Mouse (Mus musculus): Measurements from ENCODE around the gene Mzf1. TPM values are rescaled to one million over a fixed set of nuclear protein-coding genes. Genes with fewer than 3 reads are reported as not detected.
"Not testable (repeated sequence)": the region's sequence is repeated elsewhere in the genome, so short reads cannot be mapped to it uniquely, and the experiment has no call there.

Mzf1 gene
- polyA plus RNA-seq (2015; fragmentation: Nextera tagmentation; extraction: Ambion mirVana): 2.5 and 2.7 TPM in 2 replicates

- peak; percentile 95 for ATAC-seq (ENCODE audit: insufficient read depth, low FRiP score)
- H3K27me3 ChIP-seq (ENCODE audit: control insufficient read depth, insufficient read depth, low read length): no peaks in the 10 kb centered on the region
- H3K9ac ChIP-seq (ENCODE audit: low read length): peak within 1 kb of the TSS; percentile 81
- peak within 1 kb of the TSS; percentile 80 for H3K27ac ChIP-seq (ENCODE audit: low read length)
- H3K36me3 ChIP-seq (ENCODE audit: control insufficient read depth, insufficient read depth, low read length): no peaks in the 10 kb centered on the region
- no peaks in the 10 kb centered on the region for H3K9me3 ChIP-seq (replicated peaks; ENCODE audit: control insufficient read depth, low read length)
- peaks cover 4% of the 10 kb centered on the region; the same call in 1 of the 2 replicates for H3K4me1 ChIP-seq (ENCODE audit: control insufficient read depth, insufficient read depth, low read length)
- H3K4me3 ChIP-seq (replicated peaks; ENCODE audit: low read length): peak within 1 kb of the TSS; percentile 62
- H3K4me2 ChIP-seq (ENCODE audit: low read depth, low read length): peak within 1 kb of the TSS; percentile 66
- WGBS: under 1% methylated on average over 41 of the region's 41 CpGs
These were observed at the start of gene Mzf1 for GRCm38 (mm10) chr7:13054287-13055010. TSS of gene Mzf1 (minus strand) at chr7:13054764.

- Histone ChIP-seq H3K27me3 (ENCODE audit: control insufficient read depth, insufficient read depth, low read length) (no peaks in the 10 kb centered on the region), H3K4me2 (ENCODE audit: low read depth, low read length) (no peak within 1 kb of the TSS), H3K4me3 (replicated peaks; ENCODE audit: low read length) (no peak within 1 kb of the TSS), H3K36me3 (ENCODE audit: control insufficient read depth, insufficient read depth, low read length) (no peaks in the 10 kb centered on the region), H3K9ac (ENCODE audit: low read length) (no peak within 1 kb of the TSS), H3K27ac (ENCODE audit: low read length) (no peak within 1 kb of the TSS), H3K9me3 (replicated peaks; ENCODE audit: control insufficient read depth, low read length) (no peaks in the 10 kb centered on the region), H3K4me1 (ENCODE audit: control insufficient read depth, insufficient read depth, low read length) (no peaks in the 10 kb centered on the region)
- ATAC-seq (ENCODE audit: insufficient read depth, low FRiP score): no peak
- 61% methylated on average over 3 of the region's 3 CpGs for WGBS
These were observed 40.5 kb upstream of the Mzf1 start, which contains the start of gene Vmn1r85 for GRCm38 (mm10) chr7:13095073-13095472. TSS of gene Vmn1r85 (minus strand) at chr7:13095173.

- no peak overlapping the region for H3K9ac ChIP-seq (ENCODE audit: low read length)
- H3K4me3 ChIP-seq (replicated peaks; ENCODE audit: low read length): no peak overlapping the region
- no peak overlapping the region for H3K27ac ChIP-seq (ENCODE audit: low read length)
- no peaks in the 10 kb centered on the region for H3K27me3 ChIP-seq (ENCODE audit: control insufficient read depth, insufficient read depth, low read length)
- H3K36me3 ChIP-seq (ENCODE audit: control insufficient read depth, insufficient read depth, low read length): no peaks in the 10 kb centered on the region
- H3K4me1 ChIP-seq (ENCODE audit: control insufficient read depth, insufficient read depth, low read length): no peaks in the 10 kb centered on the region
- no peak overlapping the region for H3K4me2 ChIP-seq (ENCODE audit: low read depth, low read length)
- ATAC-seq (ENCODE audit: insufficient read depth, low FRiP score): no peak
- H3K9me3 ChIP-seq (replicated peaks; ENCODE audit: control insufficient read depth, low read length): no peaks in the 10 kb centered on the region
- 56% methylated on average over 5 of the region's 5 CpGs for WGBS
These were observed 17.7 kb upstream of the Mzf1 start for GRCm38 (mm10) chr7:13072293-13072692.

- H3K9me3 ChIP-seq (replicated peaks; ENCODE audit: control insufficient read depth, low read length); H3K9ac ChIP-seq (ENCODE audit: low read length); H3K4me3 ChIP-seq (replicated peaks; ENCODE audit: low read length); H3K4me2 ChIP-seq (ENCODE audit: low read depth, low read length); H3K36me3 ChIP-seq (ENCODE audit: control insufficient read depth, insufficient read depth, low read length); H3K27me3 ChIP-seq (ENCODE audit: control insufficient read depth, insufficient read depth, low read length); H3K27ac ChIP-seq (ENCODE audit: low read length); H3K4me1 ChIP-seq (ENCODE audit: control insufficient read depth, insufficient read depth, low read length); ATAC-seq (ENCODE audit: insufficient read depth, low FRiP score): not testable (repeated sequence)
- 63% methylated on average over 2 of the region's 2 CpGs for whole genome bisulfite sequencing
These were observed 8.8 kb upstream of the Mzf1 start for GRCm38 (mm10) chr7:13063399-13063798.

GRCm38 (mm10) chr7:13059536-13059935 lies 5.0 kb upstream of the Mzf1 start:
- H3K9me3 ChIP-seq (replicated peaks; ENCODE audit: control insufficient read depth, low read length): no peaks in the 10 kb centered on the region; the same call in 1 of the 2 replicates
- ATAC-seq (ENCODE audit: insufficient read depth, low FRiP score): no peak
- H3K36me3 ChIP-seq (ENCODE audit: control insufficient read depth, insufficient read depth, low read length): no peaks in the 10 kb centered on the region
- H3K27me3 ChIP-seq (ENCODE audit: control insufficient read depth, insufficient read depth, low read length): no peaks in the 10 kb centered on the region
- no peak overlapping the region for H3K4me2 ChIP-seq (ENCODE audit: low read depth, low read length)
- no peak overlapping the region for H3K27ac ChIP-seq (ENCODE audit: low read length)
- no peaks in the 10 kb centered on the region for H3K4me1 ChIP-seq (ENCODE audit: control insufficient read depth, insufficient read depth, low read length)
- 91% methylated on average over 9 of the region's 9 CpGs for WGBS
- H3K9ac ChIP-seq (ENCODE audit: low read length): no peak overlapping the region
- no peak overlapping the region for H3K4me3 ChIP-seq (replicated peaks; ENCODE audit: low read length)

GRCm38 (mm10) chr7:13056913-13057700 lies 2.5 kb upstream of the Mzf1 start:
- Histone ChIP-seq H3K9me3 (replicated peaks; ENCODE audit: control insufficient read depth, low read length) (no peaks in the 10 kb centered on the region), H3K36me3 (ENCODE audit: control insufficient read depth, insufficient read depth, low read length) (no peaks in the 10 kb centered on the region), H3K4me3 (replicated peaks; ENCODE audit: low read length) (no peak overlapping the region), H3K27me3 (ENCODE audit: control insufficient read depth, insufficient read depth, low read length) (no peaks in the 10 kb centered on the region), H3K4me1 (ENCODE audit: control insufficient read depth, insufficient read depth, low read length) (peaks cover 4% of the 10 kb centered on the region; the same call in 1 of the 2 replicates), H3K27ac (ENCODE audit: low read length) (no peak overlapping the region), H3K4me2 (ENCODE audit: low read depth, low read length) (no peak overlapping the region), H3K9ac (ENCODE audit: low read length) (no peak overlapping the region)
- ATAC-seq (ENCODE audit: insufficient read depth, low FRiP score): no peak
- WGBS: 63% methylated on average over 8 of the region's 8 CpGs

- Histone ChIP-seq H3K4me3 (replicated peaks; ENCODE audit: low read length) (peak overlapping the region; percentile 62), H3K27me3 (ENCODE audit: control insufficient read depth, insufficient read depth, low read length) (no peaks in the 10 kb centered on the region), H3K27ac (ENCODE audit: low read length) (peak overlapping the region; percentile 80), H3K4me2 (ENCODE audit: low read depth, low read length) (peak overlapping the region; percentile 66), H3K4me1 (ENCODE audit: control insufficient read depth, insufficient read depth, low read length) (peaks cover 4% of the 10 kb centered on the region; the same call in 1 of the 2 replicates), H3K36me3 (ENCODE audit: control insufficient read depth, insufficient read depth, low read length) (no peaks in the 10 kb centered on the region), H3K9ac (ENCODE audit: low read length) (peak overlapping the region; percentile 81), H3K9me3 (replicated peaks; ENCODE audit: control insufficient read depth, low read length) (no peaks in the 10 kb centered on the region)
- no peak for ATAC-seq (ENCODE audit: insufficient read depth, low FRiP score)
- WGBS: 2% methylated on average over 15 of the region's 15 CpGs
These were observed 640 bp downstream of the Mzf1 start for GRCm38 (mm10) chr7:13053961-13054286.

GRCm38 (mm10) chr7:13053501-13053900 lies 1.1 kb downstream of the Mzf1 start:
- peak overlapping the region; percentile 81; the same call in 1 of the 2 replicates for H3K9ac ChIP-seq (ENCODE audit: low read length)
- H3K4me3 ChIP-seq (replicated peaks; ENCODE audit: low read length): peak overlapping the region; percentile 62
- no peak overlapping the region for H3K27ac ChIP-seq (ENCODE audit: low read length)
- H3K27me3 ChIP-seq (ENCODE audit: control insufficient read depth, insufficient read depth, low read length): no peaks in the 10 kb centered on the region
- H3K36me3 ChIP-seq (ENCODE audit: control insufficient read depth, insufficient read depth, low read length): no peaks in the 10 kb centered on the region
- H3K4me1 ChIP-seq (ENCODE audit: control insufficient read depth, insufficient read depth, low read length): peaks cover 4% of the 10 kb centered on the region; the same call in 1 of the 2 replicates
- H3K4me2 ChIP-seq (ENCODE audit: low read depth, low read length): peak overlapping the region; percentile 66
- ATAC-seq (ENCODE audit: insufficient read depth, low FRiP score): no peak
- WGBS: 92% methylated on average over 2 of the region's 2 CpGs
- no peaks in the 10 kb centered on the region for H3K9me3 ChIP-seq (replicated peaks; ENCODE audit: control insufficient read depth, low read length)

- WGBS: 88% methylated on average over 13 of the region's 13 CpGs
- H3K27ac ChIP-seq (ENCODE audit: low read length): no peak overlapping the region
- no peak overlapping the region for H3K4me2 ChIP-seq (ENCODE audit: low read depth, low read length)
- no peaks in the 10 kb centered on the region for H3K36me3 ChIP-seq (ENCODE audit: control insufficient read depth, insufficient read depth, low read length)
- H3K27me3 ChIP-seq (ENCODE audit: control insufficient read depth, insufficient read depth, low read length): no peaks in the 10 kb centered on the region
- H3K4me1 ChIP-seq (ENCODE audit: control insufficient read depth, insufficient read depth, low read length): peaks cover 4% of the 10 kb centered on the region; the same call in 1 of the 2 replicates
- H3K9me3 ChIP-seq (replicated peaks; ENCODE audit: control insufficient read depth, low read length): no peaks in the 10 kb centered on the region
- H3K4me3 ChIP-seq (replicated peaks; ENCODE audit: low read length): no peak overlapping the region
- no peak for ATAC-seq (ENCODE audit: insufficient read depth, low FRiP score)
- H3K9ac ChIP-seq (ENCODE audit: low read length): no peak overlapping the region
These were observed 1.6 kb downstream of the Mzf1 start for GRCm38 (mm10) chr7:13053001-13053400.
